Mouse (Mus musculus): ENCODE data around the gene Kpna7.
"Not testable (repeated sequence)": the region's sequence is repeated elsewhere in the genome, so short reads cannot be mapped to it uniquely, and the experiment has no call there.

The Kpna7 gene

GRCm38 (mm10) chr5:145020712-145021111 lies 63.1 kb downstream of the Kpna7 start:
- not testable (repeated sequence) for DNase-seq (ENCODE audit: extremely low spot score, low spot score)

GRCm38 (mm10) chr5:145020254-145020653 lies 63.6 kb downstream of the Kpna7 start:
- not testable (repeated sequence) for DNase-seq (ENCODE audit: extremely low spot score, low spot score)

GRCm38 (mm10) chr5:145016761-145017160 lies 67.1 kb downstream of the Kpna7 start:
- not testable (repeated sequence) for DNase-seq (ENCODE audit: extremely low spot score, low spot score)

- DNase-seq (ENCODE audit: extremely low spot score, low spot score), result no peak
These were observed 69.6 kb downstream of the Kpna7 start for GRCm38 (mm10) chr5:145014278-145014677.

- DNase-seq (ENCODE audit: extremely low spot score, low spot score), result no peak
These were observed 74.8 kb downstream of the Kpna7 start for GRCm38 (mm10) chr5:145008878-145009659.

- DNase-seq (ENCODE audit: extremely low spot score, low spot score), result no peak
These were observed 78.2 kb downstream of the Kpna7 start for GRCm38 (mm10) chr5:145005596-145005995.

GRCm38 (mm10) chr5:145004495-145004894 lies 79.3 kb downstream of the Kpna7 start:
- no peak for DNase-seq (ENCODE audit: extremely low spot score, low spot score)

GRCm38 (mm10) chr5:145003362-145003761 lies 80.5 kb downstream of the Kpna7 start:
- no peak for DNase-seq (ENCODE audit: extremely low spot score, low spot score)

GRCm38 (mm10) chr5:144998491-144998890 lies 85.3 kb downstream of the Kpna7 start:
- DNase-seq (ENCODE audit: extremely low spot score, low spot score), result no peak

- no peak for DNase-seq (ENCODE audit: extremely low spot score, low spot score)
These were observed 93.3 kb downstream of the Kpna7 start for GRCm38 (mm10) chr5:144990481-144990880.

- no peak for DNase-seq (ENCODE audit: extremely low spot score, low spot score)
These were observed 93.8 kb downstream of the Kpna7 start for GRCm38 (mm10) chr5:144990051-144990450.

GRCm38 (mm10) chr5:144989061-144989405 lies 94.8 kb downstream of the Kpna7 start:
- DNase-seq (ENCODE audit: extremely low spot score, low spot score), result no peak

- peak; percentile 31 for DNase-seq (ENCODE audit: extremely low spot score, low spot score)
These were observed 95.3 kb downstream of the Kpna7 start for GRCm38 (mm10) chr5:144988340-144989060.

GRCm38 (mm10) chr5:144987561-144987960 lies 96.3 kb downstream of the Kpna7 start:
- no peak for DNase-seq (ENCODE audit: extremely low spot score, low spot score)

- no peak for DNase-seq (ENCODE audit: extremely low spot score, low spot score)
These were observed 99.0 kb downstream of the Kpna7 start for GRCm38 (mm10) chr5:144984839-144985238.

GRCm38 (mm10) chr5:144983227-144983626 lies 100.6 kb downstream of the Kpna7 start:
- no peak for DNase-seq (ENCODE audit: extremely low spot score, low spot score)

- no peak for DNase-seq (ENCODE audit: extremely low spot score, low spot score)
These were observed 104.7 kb downstream of the Kpna7 start for GRCm38 (mm10) chr5:144979110-144979509.

GRCm38 (mm10) chr5:144978533-144979107 lies 105.2 kb downstream of the Kpna7 start:
- DNase-seq (ENCODE audit: extremely low spot score, low spot score), result no peak

- DNase-seq (ENCODE audit: extremely low spot score, low spot score), result no peak
These were observed 112.6 kb downstream of the Kpna7 start for GRCm38 (mm10) chr5:144971266-144971665.

GRCm38 (mm10) chr5:144965639-144966351 lies 118.0 kb downstream of the Kpna7 start, which contains the start of gene Smurf1:
Smurf1 (minus strand) TSS chr5:144965847.
- peak; percentile 91 for DNase-seq (ENCODE audit: extremely low spot score, low spot score)

GRCm38 (mm10) chr5:144964872-144965638 lies 118.8 kb downstream of the Kpna7 start:
- DNase-seq (ENCODE audit: extremely low spot score, low spot score), result peak; percentile 92
